Mouse (Mus musculus) right cerebral cortex, postnatal 10 days (tissue): Measurements from ENCODE around the gene Wwox.

Source experiments
- DNase-seq, 2 experiments: peaks; one replicate each; pipeline ENCODE4 v3.0.0; 2021; ENCODE audit warnings: low spot score in 2 of 2

Wwox gene

GRCm38 (mm10) chr8:114897432-114897831 is 458.0 kb downstream of the Wwox start:
- DNase-seq, result no peak

DNA sequence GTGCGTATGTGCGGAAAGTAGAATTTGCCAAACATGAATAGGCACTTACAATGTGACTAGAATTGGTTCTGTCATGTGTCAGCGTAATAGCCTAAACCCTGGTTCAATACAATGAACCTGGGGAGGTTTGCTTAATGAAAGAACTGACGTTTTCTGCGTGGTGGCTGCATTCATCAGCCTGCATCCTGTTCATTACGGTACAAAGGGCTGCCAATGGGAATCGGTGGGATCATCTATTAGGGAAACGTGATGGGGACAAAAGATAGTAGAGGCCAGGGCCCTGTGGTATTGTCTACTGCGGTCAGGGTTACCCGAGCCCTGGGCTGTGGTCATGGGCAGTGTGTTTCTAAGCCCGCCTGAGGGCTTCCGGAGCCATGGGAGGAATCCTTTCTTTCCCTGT is 459.7 kb downstream of the Wwox start:
- DNase-seq, result no peak

- DNase-seq, result no peak
These were observed 463.1 kb downstream of the Wwox start for GRCm38 (mm10) chr8:114902584-114902983.

- no peak for DNase-seq
These were observed 468.6 kb downstream of the Wwox start for GRCm38 (mm10) chr8:114908086-114908485.

- DNase-seq, result no peak
These were observed 469.1 kb downstream of the Wwox start for GRCm38 (mm10) chr8:114908589-114908988.

DNA sequence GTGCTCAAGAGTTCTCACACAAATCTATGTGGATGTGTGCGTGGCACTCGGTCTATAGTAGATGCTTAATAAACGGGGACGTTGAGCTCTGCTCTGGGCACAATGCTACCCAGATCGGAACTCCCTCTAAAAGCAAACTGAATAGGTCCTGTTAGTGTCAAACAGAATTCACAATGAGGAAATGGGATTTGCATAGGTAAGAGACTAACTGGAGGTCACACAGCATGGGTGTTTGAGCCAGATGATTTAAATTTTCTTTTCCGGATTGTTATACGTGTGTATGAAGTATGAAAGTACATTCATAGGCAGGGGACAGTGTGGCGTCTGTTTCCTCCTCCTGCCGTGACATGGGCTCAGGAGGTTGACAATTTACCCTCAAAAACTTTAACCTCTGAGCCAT is 469.7 kb downstream of the Wwox start:
- DNase-seq, result no peak

- DNase-seq, result no peak
These were observed 471.7 kb downstream of the Wwox start for GRCm38 (mm10) chr8:114911031-114911580.

DNA sequence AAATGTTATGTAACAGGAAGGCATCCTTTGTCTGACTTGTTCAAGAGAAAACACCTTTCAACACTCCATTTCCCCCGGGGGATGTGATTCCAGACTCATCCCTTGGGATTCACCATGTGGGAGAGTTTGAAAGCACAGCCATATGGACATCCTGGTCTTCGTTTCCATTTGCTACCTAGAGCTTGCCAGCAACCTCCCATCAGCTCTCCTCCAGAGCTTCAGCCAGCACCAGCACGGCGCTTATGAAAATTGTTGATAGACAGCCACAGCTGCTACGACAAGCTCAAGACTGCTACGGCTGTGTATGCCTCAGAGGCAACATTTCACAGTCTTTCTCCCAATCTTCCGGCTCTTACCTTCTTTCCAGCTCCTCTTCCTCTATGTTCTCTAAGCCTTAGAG is 484.2 kb downstream of the Wwox start:
- peak; percentile 26 to 42 for DNase-seq

DNA sequence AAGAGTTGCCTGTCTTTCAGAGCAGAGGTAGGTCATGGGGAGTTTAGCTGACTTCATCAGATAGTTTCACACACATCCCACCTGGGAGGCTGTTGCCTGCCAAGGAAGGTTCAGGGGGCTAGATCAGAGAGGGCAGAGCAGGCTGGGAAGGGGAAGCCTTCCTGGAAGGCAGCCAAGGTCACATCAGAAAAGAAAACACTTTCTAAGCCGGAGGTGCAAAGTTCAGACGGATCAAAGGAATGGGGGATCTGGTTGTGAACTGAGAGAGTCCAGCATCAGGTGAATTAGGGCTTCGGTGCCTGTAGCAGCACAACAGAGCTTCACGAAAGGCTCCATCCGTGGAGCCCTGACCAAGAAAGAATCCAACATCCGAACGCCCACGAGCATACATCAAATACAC is 488.0 kb downstream of the Wwox start:
- DNase-seq, result no peak

- DNase-seq, result no peak
These were observed 488.5 kb downstream of the Wwox start for GRCm38 (mm10) chr8:114927917-114928316.

- DNase-seq, result no peak
These were observed 490.1 kb downstream of the Wwox start for GRCm38 (mm10) chr8:114929597-114929996.

GRCm38 (mm10) chr8:114932071-114932630 is 492.7 kb downstream of the Wwox start:
- DNase-seq, result no peak

- no peak for DNase-seq
These were observed 493.8 kb downstream of the Wwox start for GRCm38 (mm10) chr8:114933248-114933647.

- DNase-seq, result peak; percentile 53 to 56
These were observed 497.4 kb downstream of the Wwox start for GRCm38 (mm10) chr8:114936887-114937286.

DNA sequence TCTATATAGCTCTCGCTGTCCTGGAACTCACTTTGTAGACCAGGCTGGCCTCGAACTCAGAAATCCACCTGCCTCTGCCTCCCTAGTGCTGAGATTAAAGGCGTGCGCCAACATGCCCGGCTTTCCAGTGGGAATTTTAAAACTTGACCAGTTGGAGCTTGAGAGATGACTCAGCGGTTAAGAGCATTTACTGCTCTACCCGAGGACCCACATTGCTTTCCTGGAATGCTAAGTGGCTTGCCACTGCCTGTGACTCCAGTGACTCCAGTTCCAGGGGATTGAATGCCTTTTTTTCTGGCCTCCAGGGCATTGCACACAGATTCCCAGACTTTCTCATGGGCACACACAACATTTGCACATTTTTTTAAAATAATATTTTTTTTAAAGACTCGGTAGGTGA is 499.9 kb downstream of the Wwox start:
- no peak for DNase-seq

DNA sequence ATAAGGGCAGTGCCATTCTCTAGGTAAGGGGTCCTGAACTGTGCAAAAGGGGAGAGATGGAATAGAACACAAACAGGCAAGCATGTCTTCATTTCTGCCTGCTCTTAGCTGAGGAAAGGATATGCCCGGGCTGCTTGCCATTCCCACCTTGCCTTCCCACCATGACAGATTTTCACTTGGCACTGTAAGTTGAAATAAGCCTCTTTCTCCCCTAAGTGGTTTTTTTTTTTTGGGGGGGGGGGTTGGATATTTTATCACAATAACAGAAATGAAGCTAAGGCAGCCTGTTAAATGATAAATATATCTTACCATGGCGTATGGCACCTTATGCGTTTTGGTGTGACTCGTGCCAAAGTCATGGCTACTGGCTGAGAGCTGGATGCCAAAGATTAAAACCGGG is 501.6 kb downstream of the Wwox start:
- DNase-seq, result no peak

DNA sequence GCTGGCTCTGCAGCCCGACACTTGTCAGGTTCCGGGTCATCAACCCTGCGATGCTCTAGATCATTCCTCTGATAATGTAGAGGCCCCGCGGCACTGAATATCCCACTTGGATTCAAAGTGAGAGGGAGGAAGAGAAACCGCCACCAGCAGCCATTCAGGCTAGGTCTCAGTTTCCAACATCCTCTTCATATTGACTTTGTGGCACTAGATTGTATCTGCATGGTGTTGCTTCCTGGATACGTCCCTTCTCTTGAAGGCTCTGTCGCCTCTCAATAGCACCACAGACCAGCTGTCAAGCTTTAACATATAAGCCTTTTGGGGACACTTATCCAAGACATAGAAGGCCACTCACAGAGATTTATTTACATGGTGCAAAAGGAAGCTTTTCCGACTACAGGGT is 502.2 kb downstream of the Wwox start:
- DNase-seq, result no peak

GRCm38 (mm10) chr8:114947921-114948320 is 508.5 kb downstream of the Wwox start:
- DNase-seq, result no peak

DNA sequence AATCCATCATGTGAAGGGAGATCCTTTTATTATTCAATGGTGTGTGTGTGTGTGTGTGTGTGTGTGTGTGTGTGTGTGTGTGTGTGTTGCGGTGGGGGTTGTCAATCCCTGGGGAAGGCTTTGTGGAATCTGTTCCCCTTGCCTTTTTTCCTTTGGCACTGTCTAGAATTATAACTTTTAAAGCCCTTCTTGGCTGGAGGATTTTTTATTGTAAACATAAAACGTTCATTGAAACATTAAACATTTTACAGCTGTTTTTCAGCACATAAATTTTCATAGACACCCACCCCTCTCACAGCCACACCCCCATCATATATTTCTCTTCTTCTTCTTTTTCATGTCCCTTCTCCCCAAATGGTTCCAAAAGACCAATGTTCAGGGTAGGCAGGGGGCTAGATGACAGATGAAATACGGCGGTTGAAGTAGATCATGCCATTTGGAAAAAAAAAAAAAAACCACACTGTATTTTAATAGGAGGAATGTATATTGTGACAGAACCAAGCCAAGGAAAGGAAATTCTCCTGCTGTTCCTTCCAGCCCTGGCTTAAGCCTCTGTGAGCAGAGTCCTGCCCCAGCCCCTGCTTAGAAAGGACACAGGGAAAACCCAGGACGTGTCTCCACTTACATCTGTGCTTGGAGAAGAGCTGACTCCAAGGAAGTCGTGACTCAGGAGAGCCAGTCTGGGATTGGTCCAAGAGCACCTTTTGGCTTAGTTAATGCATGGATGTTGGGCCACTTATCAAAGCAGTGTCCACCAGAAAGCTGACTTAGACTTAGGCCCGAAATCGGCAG is 517.1 kb downstream of the Wwox start:
- DNase-seq, result no peak

DNA sequence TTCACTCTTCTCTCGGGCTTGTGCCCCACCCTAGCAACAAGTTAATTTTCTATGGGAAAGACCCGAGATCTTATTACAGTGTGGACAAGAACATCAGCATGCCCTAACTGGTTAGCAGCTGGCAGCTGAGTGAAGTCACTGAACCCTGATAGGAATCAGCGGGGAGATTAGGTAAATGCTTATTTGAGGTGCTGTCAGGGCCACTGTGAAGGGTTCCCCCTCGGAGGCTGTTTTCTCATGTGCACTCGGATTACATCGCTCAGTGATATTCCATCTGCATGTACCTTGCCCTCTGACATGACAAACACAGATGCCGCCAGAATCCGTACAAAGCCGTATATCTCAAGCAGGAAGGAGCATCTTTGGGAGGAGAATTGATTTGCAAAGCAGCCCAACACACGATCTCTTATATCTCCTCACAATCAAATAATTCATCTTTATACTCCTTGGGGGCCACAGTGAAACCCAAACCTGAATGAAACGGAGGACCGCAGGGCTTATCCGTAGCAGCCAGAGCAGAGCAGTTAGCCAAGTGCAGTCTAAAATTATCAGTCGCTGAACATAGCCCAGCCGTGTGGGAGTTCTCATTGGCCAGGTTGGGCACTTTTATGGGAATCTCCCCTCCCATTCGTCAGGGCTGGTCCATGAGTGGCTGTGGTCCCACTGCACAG is 519.1 kb downstream of the Wwox start:
- DNase-seq, result no peak

DNA sequence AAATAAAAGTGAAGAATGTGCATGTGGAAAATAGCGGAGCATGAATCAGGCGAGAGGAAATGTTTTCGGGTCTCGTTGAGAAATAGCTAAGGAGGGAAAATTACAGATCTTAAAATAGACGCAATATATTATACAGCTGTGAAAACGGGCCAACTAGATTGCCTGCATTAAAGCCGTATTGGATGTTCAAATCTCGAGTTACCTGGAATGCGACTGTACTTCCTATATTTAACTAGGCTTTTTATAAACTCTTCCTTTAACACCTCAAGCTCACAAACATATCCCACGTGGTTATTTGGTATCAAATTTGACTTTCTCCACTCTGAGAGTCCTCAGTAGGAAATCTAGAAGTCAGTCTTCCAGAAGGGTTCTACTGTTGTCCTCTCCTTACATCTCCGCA is 520.0 kb downstream of the Wwox start:
- DNase-seq, result no peak

DNA sequence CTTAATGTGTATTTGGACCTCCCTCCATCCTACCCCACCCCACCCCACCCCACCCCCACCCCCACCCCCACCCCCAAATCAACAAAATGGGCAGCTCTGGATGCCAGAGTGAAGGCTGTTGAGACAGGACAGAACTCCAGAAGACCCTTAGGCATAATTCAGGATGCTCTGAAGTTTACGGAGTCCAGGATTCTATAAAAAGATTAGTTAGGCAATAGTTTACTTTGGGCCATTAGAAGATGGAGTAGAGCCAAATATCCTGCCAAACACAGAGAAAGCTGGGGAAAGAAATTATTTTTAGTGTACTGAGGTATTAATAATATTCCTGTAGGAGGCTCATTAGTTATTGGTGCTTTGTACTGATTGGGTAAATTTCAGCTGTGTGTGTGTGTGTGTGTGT is 523.0 kb downstream of the Wwox start:
- DNase-seq, result no peak

GRCm38 (mm10) chr8:114963282-114963681 is 523.8 kb downstream of the Wwox start:
- DNase-seq, result no peak
